Mouse (Mus musculus): ENCODE data around the gene Csrnp3. TPM values are rescaled to one million over a fixed set of nuclear protein-coding genes. Genes with fewer than 3 reads are reported as not detected.

The Csrnp3 gene
- total and polyA plus RNA-seq, 3 experiments = 0.16 TPM; not detected in 2

DNA sequence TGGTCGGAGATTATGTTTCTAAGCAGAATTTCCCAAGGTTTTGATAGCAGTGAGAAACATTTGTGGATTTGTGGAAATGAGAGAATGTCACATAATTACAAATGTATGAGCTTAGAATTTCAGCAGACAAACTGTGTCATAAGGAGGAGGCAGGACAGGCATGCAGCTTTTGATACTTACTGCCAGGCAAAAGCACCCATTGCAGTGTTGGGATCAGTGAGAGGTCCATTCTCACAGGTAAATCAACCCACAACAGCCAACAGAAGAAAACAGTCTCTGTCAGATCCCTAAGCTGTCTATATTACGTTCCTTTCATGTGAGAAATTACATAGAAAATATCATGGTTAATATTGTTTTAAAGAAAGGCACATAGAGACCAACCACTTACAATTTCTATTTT lies 19.3 kb upstream of the Csrnp3 start:
- H3K4me3 ChIP-seq (ENCODE audit: low read depth, low read length) = no peak overlapping the region
- DNase-seq (ENCODE audit: low spot score) (no peak), ATAC-seq (ENCODE audit: extremely low read depth, insufficient number of reproducible peaks, low FRiP score, poor library complexity, severe bottlenecking) (no peak)
- H3K36me3 ChIP-seq (replicated peaks) = no peaks in the 10 kb centered on the region
- no peaks in the 10 kb centered on the region for H3K4me1 ChIP-seq (ENCODE audit: insufficient read depth, low read depth, low read length)
- TF ChIP-seq GATA2 (IDR thresholded peaks at IDR 0.05; ENCODE audit: borderline replicate concordance, low read depth, low read length) (no peak), POLR2AphosphoS5 (IDR thresholded peaks at IDR 0.05; ENCODE audit: insufficient replicate concordance, low read depth, low read length) (no peak), TAL1 (conservative IDR thresholded peaks at IDR 0.05; ENCODE audit: low read depth, low read length) (no peak), CTCF (IDR thresholded peaks at IDR 0.05; ENCODE audit: low read depth, low read length) (no peak)
- H3K9me3 ChIP-seq (replicated peaks) = peaks cover 8% of the 10 kb centered on the region
- H3K27me3 ChIP-seq (ENCODE audit: insufficient read depth, low read length) = no peaks in the 10 kb centered on the region

DNA sequence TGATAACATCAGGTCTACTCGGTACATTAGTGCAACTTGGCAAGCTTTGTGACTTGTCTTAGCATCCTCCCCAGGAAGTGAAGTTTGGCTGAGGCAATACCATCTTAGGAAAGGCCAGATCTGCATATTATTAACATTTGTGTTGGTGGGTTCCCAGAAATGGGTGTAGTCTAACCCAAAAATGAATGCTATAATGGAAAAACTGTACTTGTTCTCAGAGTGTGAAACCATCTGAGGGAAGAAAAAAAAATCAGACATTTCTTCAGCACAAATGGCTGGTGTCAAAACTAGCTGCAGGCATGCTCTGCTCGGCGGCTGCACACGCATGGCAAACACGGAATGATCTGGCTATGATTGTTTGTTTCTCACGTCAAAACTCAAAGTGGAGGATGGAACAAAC lies 18.8 kb upstream of the Csrnp3 start:
- DNase-seq (ENCODE audit: low spot score) (no peak), ATAC-seq (ENCODE audit: extremely low read depth, insufficient number of reproducible peaks, low FRiP score, poor library complexity, severe bottlenecking) (no peak)
- peaks cover 8% of the 10 kb centered on the region for H3K9me3 ChIP-seq (replicated peaks)
- no peaks in the 10 kb centered on the region for H3K36me3 ChIP-seq (replicated peaks)
- no peaks in the 10 kb centered on the region for H3K4me1 ChIP-seq (ENCODE audit: insufficient read depth, low read depth, low read length)
- no peak for TF ChIP-seq CTCF (IDR thresholded peaks at IDR 0.05; ENCODE audit: low read depth, low read length)
- no peak for TF ChIP-seq GATA2 (IDR thresholded peaks at IDR 0.05; ENCODE audit: borderline replicate concordance, low read depth, low read length)
- TF ChIP-seq POLR2AphosphoS5 (IDR thresholded peaks at IDR 0.05; ENCODE audit: insufficient replicate concordance, low read depth, low read length) = no peak
- no peak for TF ChIP-seq TAL1 (conservative IDR thresholded peaks at IDR 0.05; ENCODE audit: low read depth, low read length)
- TF ChIP-seq GATA1 (IDR thresholded peaks at IDR 0.05; ENCODE audit: borderline replicate concordance, low read length) = no peak
- H3K27me3 ChIP-seq (ENCODE audit: insufficient read depth, low read length) = no peaks in the 10 kb centered on the region
- no peak overlapping the region for H3K4me3 ChIP-seq (ENCODE audit: low read depth, low read length)

DNA sequence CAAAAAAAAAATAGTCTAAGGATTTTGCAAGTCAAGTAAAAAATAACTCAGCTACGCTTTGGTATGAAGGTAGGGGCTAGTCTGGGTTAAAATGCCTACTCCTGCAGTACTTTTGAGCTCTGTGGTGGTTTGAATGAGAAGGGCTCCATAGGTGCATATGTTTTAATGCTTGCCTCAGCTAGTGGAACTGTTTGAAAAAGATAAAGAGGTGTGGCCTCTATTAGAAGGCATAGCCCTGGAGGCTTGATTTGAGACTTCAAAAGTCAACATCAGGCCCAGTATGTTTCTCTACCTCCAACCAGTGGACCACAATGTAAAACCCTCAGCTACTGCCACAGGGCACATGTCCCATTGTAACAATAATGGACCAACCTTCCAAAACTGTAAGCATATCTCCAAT lies 16.9 kb upstream of the Csrnp3 start:
- no peak for ATAC-seq (ENCODE audit: extremely low read depth, insufficient number of reproducible peaks, low FRiP score, poor library complexity, severe bottlenecking)
- no peak for TF ChIP-seq POLR2AphosphoS5 (IDR thresholded peaks at IDR 0.05; ENCODE audit: insufficient replicate concordance, low read depth, low read length)
- no peak for TF ChIP-seq GATA1 (IDR thresholded peaks at IDR 0.05; ENCODE audit: borderline replicate concordance, low read length)
- no peak for TF ChIP-seq CTCF (IDR thresholded peaks at IDR 0.05; ENCODE audit: low read depth, low read length)
- no peak for TF ChIP-seq TAL1 (conservative IDR thresholded peaks at IDR 0.05; ENCODE audit: low read depth, low read length)
- TF ChIP-seq GATA2 (IDR thresholded peaks at IDR 0.05; ENCODE audit: borderline replicate concordance, low read depth, low read length) = no peak
- DNase-seq (ENCODE audit: low spot score) = no peak
- H3K9me3 ChIP-seq (replicated peaks) = peaks cover 5% of the 10 kb centered on the region
- H3K4me3 ChIP-seq (ENCODE audit: low read depth, low read length) = no peak overlapping the region
- H3K36me3 ChIP-seq (replicated peaks) = no peaks in the 10 kb centered on the region
- H3K4me1 ChIP-seq (ENCODE audit: insufficient read depth, low read depth, low read length) = no peaks in the 10 kb centered on the region
- no peaks in the 10 kb centered on the region for H3K27me3 ChIP-seq (ENCODE audit: insufficient read depth, low read length)

GRCm38 (mm10) chr2:65832738-65833395 lies 12.7 kb upstream of the Csrnp3 start:
- TF ChIP-seq POLR2AphosphoS5 (IDR thresholded peaks at IDR 0.05; ENCODE audit: insufficient replicate concordance, low read depth, low read length) = no peak
- TF ChIP-seq GATA2 (IDR thresholded peaks at IDR 0.05; ENCODE audit: borderline replicate concordance, low read depth, low read length) = no peak
- no peak for TF ChIP-seq GATA1 (IDR thresholded peaks at IDR 0.05; ENCODE audit: borderline replicate concordance, low read length)
- no peak for TF ChIP-seq CTCF (IDR thresholded peaks at IDR 0.05; ENCODE audit: low read depth, low read length)
- TF ChIP-seq TAL1 (conservative IDR thresholded peaks at IDR 0.05; ENCODE audit: low read depth, low read length) = no peak
- Histone ChIP-seq H3K9me3 (replicated peaks) (peaks cover 16% of the 10 kb centered on the region), H3K36me3 (replicated peaks) (no peaks in the 10 kb centered on the region), H3K4me3 (ENCODE audit: low read depth, low read length) (no peak overlapping the region), H3K27me3 (ENCODE audit: insufficient read depth, low read length) (no peaks in the 10 kb centered on the region), H3K4me1 (ENCODE audit: insufficient read depth, low read depth, low read length) (no peaks in the 10 kb centered on the region)
- DNase-seq (ENCODE audit: low spot score) (no peak), ATAC-seq (ENCODE audit: extremely low read depth, insufficient number of reproducible peaks, low FRiP score, poor library complexity, severe bottlenecking) (no peak)

- Histone ChIP-seq H3K4me3 (ENCODE audit: low read depth, low read length) (no peak overlapping the region), H3K9me3 (replicated peaks) (peaks cover 16% of the 10 kb centered on the region), H3K36me3 (replicated peaks) (no peaks in the 10 kb centered on the region), H3K4me1 (ENCODE audit: insufficient read depth, low read depth, low read length) (no peaks in the 10 kb centered on the region), H3K27me3 (ENCODE audit: insufficient read depth, low read length) (no peaks in the 10 kb centered on the region)
- TF ChIP-seq POLR2AphosphoS5 (IDR thresholded peaks at IDR 0.05; ENCODE audit: insufficient replicate concordance, low read depth, low read length) = no peak
- TF ChIP-seq TAL1 (conservative IDR thresholded peaks at IDR 0.05; ENCODE audit: low read depth, low read length) = no peak
- TF ChIP-seq CTCF (IDR thresholded peaks at IDR 0.05; ENCODE audit: low read depth, low read length) = no peak
- no peak for TF ChIP-seq GATA1 (IDR thresholded peaks at IDR 0.05; ENCODE audit: borderline replicate concordance, low read length)
- DNase-seq (ENCODE audit: low spot score) (no peak), ATAC-seq (ENCODE audit: extremely low read depth, insufficient number of reproducible peaks, low FRiP score, poor library complexity, severe bottlenecking) (no peak)
Measured at GRCm38 (mm10) chr2:65833421-65833820, 12.1 kb upstream of the Csrnp3 start.

DNA sequence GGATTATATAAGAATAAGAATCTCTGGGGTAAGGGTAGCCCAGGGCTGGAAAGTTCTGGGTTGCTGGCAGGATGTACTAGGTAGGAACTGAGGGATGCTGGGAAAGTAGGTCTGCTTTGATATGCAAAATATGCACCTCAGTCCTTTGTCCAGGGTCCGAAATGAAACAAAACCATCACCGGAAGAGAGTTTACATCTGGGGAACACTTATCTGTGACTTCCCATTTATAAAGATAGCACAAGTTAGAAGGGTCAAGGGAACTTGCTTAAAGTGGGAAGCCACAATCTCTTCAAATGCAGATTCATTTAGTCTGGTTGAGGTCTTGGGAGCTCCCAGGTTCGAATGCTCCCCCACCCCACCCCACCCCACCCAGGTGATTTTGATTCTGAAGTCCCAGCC lies 4.0 kb upstream of the Csrnp3 start:
- TF ChIP-seq CTCF (IDR thresholded peaks at IDR 0.05; ENCODE audit: low read depth, low read length) (no peak), TAL1 (conservative IDR thresholded peaks at IDR 0.05; ENCODE audit: low read depth, low read length) (no peak)
- peaks cover 13% of the 10 kb centered on the region for H3K9me3 ChIP-seq (replicated peaks)
- ATAC-seq (ENCODE audit: extremely low read depth, insufficient number of reproducible peaks, low FRiP score, poor library complexity, severe bottlenecking) = no peak

More for the DNA sequence above, 4.0 kb upstream of the Csrnp3 start:
- Histone ChIP-seq H3K36me3 (replicated peaks) (no peaks in the 10 kb centered on the region), H3K4me1 (ENCODE audit: insufficient read depth, low read depth, low read length) (no peaks in the 10 kb centered on the region), H3K27me3 (ENCODE audit: insufficient read depth, low read length) (no peaks in the 10 kb centered on the region), H3K4me3 (ENCODE audit: low read depth, low read length) (no peak overlapping the region)
- no peak for DNase-seq (ENCODE audit: low spot score)

All from G1E (cell line).